Mouse (Mus musculus): ENCODE data around the gene Mroh3. TPM values are rescaled to one million over a fixed set of nuclear protein-coding genes. Genes with fewer than 3 reads are reported as not detected.
A peak's percentile ranks its signal among the peaks of the same experiment; 100 is the strongest.

The Mroh3 gene
- polyA plus RNA-seq (2015; fragmentation: Nextera tagmentation; extraction: Ambion mirVana): 0.30 and 0.48 TPM in 2 replicates

DNA sequence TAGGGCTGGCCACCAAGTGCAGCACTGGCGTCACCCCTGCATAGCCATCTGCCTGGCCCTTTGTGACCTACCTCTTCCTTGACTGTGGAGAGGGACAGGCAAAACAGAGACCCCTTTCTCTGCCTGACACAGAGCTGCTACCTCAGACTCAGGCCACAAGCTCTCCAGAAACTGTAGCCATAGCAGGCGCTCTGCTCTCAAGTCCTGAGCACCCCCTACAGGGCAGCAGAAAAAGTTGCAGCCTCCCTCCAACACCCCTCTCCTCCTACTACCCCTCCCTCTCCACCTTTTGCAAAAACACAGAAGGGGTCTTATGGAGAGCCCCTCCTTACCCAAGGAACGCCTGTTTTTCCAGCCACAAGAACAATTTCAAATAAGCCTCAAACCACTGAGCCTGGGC is at the start of gene Mroh3:
Mroh3 (minus strand) TSS at position 26 of the 400 bp plus-strand sequence.
- no peaks in the 10 kb centered on the region for H3K4me1 ChIP-seq
- no peak within 1 kb of the TSS for H3K9ac ChIP-seq
- H3K4me3 ChIP-seq (replicated peaks): no peak within 1 kb of the TSS
- no peaks in the 10 kb centered on the region for H3K9me3 ChIP-seq (replicated peaks)
- H3K27me3 ChIP-seq: no peaks in the 10 kb centered on the region
- WGBS: 55% methylated on average over 3 of the region's 3 CpGs
- H3K4me2 ChIP-seq: no peak within 1 kb of the TSS
- no peak within 1 kb of the TSS for H3K27ac ChIP-seq
- H3K36me3 ChIP-seq: peaks cover 40% of the 10 kb centered on the region
- peak; percentile 43; the same call in 1 of the 2 replicates for ATAC-seq (replicated peaks; ENCODE audit: low FRiP score)

DNA sequence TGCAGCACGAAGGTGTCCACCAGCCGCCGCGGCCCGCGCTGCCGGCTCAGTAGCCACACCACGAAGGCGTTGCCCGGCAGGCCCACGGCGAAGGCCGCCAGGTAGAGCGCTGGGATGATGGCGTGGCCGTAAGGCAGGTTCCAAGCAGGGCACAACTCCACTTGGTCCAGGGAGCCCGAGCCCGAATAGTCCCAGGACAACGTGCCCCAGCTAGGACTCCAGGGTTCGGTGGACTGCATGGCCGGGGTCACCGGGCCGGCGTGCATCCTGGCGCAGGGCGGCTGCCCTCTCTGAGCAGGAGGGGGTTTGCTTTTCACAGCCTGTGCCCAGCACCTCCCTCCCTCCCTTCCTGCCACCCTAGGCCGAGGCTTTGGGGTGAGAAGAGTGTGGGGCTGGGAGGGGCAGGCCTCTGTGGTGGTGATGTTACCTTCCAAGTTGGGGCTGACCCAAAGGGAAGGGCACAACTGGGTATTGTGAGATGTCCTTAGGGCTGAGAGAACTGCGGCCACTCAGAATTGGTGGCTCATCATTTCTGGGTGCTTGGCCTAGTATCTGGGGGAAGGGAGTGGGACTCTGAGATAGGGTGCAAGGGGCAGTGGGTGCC is 48.1 kb upstream of the Mroh3 start, which contains the start of gene Gpr25:
Gpr25 (minus strand) TSS at position 239 of the 604 bp plus-strand sequence.
- Histone ChIP-seq H3K4me2 (peak within 1 kb of the TSS; percentile 92), H3K9ac (peak within 1 kb of the TSS; percentile 48), H3K4me1 (peaks cover 17% of the 10 kb centered on the region), H3K27me3 (peaks cover 76% of the 10 kb centered on the region), H3K9me3 (replicated peaks) (no peaks in the 10 kb centered on the region), H3K27ac (no peak within 1 kb of the TSS), H3K36me3 (no peaks in the 10 kb centered on the region), H3K4me3 (replicated peaks) (peak within 1 kb of the TSS; percentile 55)
- 9% methylated on average over 28 of the region's 28 CpGs for WGBS
- ATAC-seq (replicated peaks; ENCODE audit: low FRiP score): peak; percentile 44; the same call in 1 of the 2 replicates

DNA sequence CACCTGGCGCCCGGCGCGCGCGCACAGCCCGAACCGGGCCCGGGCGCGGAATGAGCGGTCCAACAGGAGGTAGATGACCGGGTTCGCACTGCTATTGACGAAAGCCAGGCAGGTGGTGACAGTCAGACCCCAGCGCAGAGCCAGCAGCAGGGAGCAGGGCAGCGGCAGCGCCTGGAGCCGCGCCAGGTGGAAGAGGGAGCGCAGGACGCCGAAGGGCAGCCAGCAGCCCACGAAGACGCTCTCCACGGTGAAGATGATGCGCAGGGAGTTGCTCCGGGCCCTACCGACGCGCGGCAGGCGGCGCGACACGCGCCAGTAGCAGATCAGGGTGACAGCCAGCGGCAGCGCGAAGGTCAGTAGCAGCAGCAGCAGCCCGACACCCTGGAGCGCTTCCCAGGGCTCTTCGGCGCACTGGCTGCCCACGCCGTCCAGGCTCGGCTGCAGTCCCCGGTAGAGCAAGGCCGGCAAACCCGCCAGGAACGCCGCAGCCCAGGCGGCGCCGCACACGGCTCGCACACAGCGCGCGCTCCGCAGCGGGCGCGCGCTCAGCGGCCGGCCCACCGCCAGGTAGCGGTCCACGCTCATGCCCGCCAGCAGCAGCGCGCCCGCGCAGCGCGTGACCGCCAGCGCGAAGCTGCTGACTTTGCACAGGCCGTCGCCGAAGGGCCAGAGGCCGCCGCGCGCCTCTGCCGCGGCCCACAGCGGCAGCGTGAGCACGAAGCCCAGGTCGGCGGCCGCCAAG is 47.4 kb upstream of the Mroh3 start:
- peak overlapping the region; percentile 55 for H3K4me3 ChIP-seq (replicated peaks)
- no peaks in the 10 kb centered on the region for H3K36me3 ChIP-seq
- no peak overlapping the region for H3K27ac ChIP-seq
- peaks cover 17% of the 10 kb centered on the region for H3K4me1 ChIP-seq
- peak overlapping the region; percentile 48 for H3K9ac ChIP-seq
- peak; percentile 75 for ATAC-seq (replicated peaks; ENCODE audit: low FRiP score)
- peak overlapping the region; percentile 92 for H3K4me2 ChIP-seq
- no peaks in the 10 kb centered on the region for H3K9me3 ChIP-seq (replicated peaks)
- peaks cover 79% of the 10 kb centered on the region for H3K27me3 ChIP-seq
- under 1% methylated on average over 84 of the region's 95 CpGs for WGBS

DNA sequence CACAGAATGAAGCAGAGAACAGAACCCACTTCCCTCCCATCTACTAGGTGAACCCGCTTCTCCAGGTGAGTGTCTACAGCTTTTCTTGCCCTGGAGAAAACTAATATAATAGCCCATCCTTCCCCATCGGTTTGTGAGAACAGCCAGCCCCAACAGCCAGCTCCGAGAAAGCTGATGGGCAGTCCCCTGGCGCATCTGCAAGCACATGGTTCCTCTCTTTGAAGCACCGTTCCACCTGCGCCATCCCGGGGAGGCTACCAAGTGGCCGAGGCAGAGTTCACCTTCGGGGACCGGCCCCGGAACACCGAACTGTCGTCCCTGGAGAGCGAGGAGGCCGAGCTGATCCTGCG is 46.9 kb upstream of the Mroh3 start:
- H3K27ac ChIP-seq: no peak overlapping the region
- WGBS: 2% methylated on average over 16 of the region's 16 CpGs
- H3K4me1 ChIP-seq: peaks cover 17% of the 10 kb centered on the region
- peaks cover 80% of the 10 kb centered on the region for H3K27me3 ChIP-seq
- no peaks in the 10 kb centered on the region for H3K36me3 ChIP-seq
- no peaks in the 10 kb centered on the region for H3K9me3 ChIP-seq (replicated peaks)
- H3K4me2 ChIP-seq: peak overlapping the region; percentile 92
- no peak for ATAC-seq (replicated peaks; ENCODE audit: low FRiP score)
- peak overlapping the region; percentile 55 for H3K4me3 ChIP-seq (replicated peaks)
- H3K9ac ChIP-seq: no peak overlapping the region

DNA sequence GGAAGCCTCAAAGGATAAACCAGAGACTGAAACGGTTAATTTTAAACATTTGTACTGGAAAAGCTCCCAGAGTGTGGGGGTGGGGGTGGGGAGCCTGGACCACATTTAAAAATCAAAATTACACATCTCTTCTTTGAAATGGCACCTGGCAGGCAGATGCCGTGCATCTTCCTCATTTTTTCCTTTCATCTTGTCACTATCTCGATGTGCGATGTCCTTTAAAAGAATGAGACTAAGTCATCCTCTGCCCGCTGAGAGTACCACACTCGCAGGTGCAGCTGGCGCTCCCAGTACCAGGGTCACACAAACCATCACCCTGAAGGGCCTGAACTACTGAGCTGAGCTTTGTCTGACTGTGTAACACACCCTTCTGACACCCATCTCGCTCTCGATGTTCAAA is 45.9 kb upstream of the Mroh3 start:
- Histone ChIP-seq H3K9ac (no peak overlapping the region), H3K27ac (no peak overlapping the region), H3K27me3 (peaks cover 80% of the 10 kb centered on the region), H3K4me1 (peaks cover 17% of the 10 kb centered on the region), H3K4me3 (replicated peaks) (no peak overlapping the region), H3K9me3 (replicated peaks) (no peaks in the 10 kb centered on the region), H3K4me2 (no peak overlapping the region), H3K36me3 (no peaks in the 10 kb centered on the region)
- 76% methylated on average over 9 of the region's 9 CpGs for WGBS
- ATAC-seq (replicated peaks; ENCODE audit: low FRiP score): no peak

DNA sequence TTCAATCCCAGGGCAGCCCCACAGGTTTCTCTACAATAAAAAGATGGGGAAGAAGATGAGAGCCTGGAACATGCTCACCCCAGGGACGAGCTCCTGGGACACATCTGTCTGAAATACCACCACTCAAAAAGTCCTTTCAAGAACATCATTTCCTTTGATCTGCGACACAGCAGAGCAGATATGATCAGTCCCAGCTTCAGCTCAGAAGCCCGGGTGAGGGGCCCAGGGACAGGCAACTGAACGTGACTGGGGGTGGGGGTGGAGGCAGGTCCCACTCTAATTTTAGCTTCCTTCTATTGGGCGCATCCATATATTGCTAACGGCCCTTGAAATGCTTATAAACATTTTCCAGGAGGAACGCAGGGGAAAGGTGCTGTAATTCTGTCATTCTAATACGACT is 43.0 kb upstream of the Mroh3 start:
- ATAC-seq (replicated peaks; ENCODE audit: low FRiP score): no peak
- WGBS: 32% methylated on average over 8 of the region's 8 CpGs
- no peaks in the 10 kb centered on the region for H3K36me3 ChIP-seq
- peaks cover 53% of the 10 kb centered on the region for H3K27me3 ChIP-seq
- H3K4me1 ChIP-seq: peaks cover 13% of the 10 kb centered on the region
- H3K9ac ChIP-seq: no peak overlapping the region
- H3K4me3 ChIP-seq (replicated peaks): no peak overlapping the region
- no peak overlapping the region for H3K27ac ChIP-seq
- H3K9me3 ChIP-seq (replicated peaks): no peaks in the 10 kb centered on the region
- H3K4me2 ChIP-seq: no peak overlapping the region

DNA sequence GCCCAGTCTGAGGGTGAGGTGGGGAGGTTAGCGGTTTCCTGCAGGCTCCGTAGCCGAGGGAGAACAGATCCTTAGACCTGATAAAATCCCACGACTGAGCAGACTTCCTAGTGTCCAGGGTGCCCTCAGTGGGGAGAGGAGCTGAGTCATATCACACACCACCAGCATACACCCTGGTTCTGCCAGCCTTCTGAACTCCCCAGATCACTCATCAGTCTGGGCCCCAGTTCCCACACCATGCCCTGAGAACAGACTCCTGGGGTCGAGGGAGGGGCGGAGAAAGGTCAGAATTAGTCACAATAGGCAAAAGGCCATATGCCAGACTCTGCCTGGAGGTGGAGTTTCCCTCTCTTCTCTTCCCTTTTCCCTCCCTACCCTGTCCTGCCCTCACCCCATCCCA is 42.5 kb upstream of the Mroh3 start:
- 32% methylated on average over 6 of the region's 6 CpGs for WGBS
- Histone ChIP-seq H3K4me3 (replicated peaks) (no peak overlapping the region), H3K4me1 (peaks cover 9% of the 10 kb centered on the region), H3K4me2 (no peak overlapping the region), H3K27me3 (peaks cover 48% of the 10 kb centered on the region), H3K9ac (no peak overlapping the region), H3K36me3 (no peaks in the 10 kb centered on the region), H3K27ac (no peak overlapping the region), H3K9me3 (replicated peaks) (no peaks in the 10 kb centered on the region)
- ATAC-seq (replicated peaks; ENCODE audit: low FRiP score): no peak

DNA sequence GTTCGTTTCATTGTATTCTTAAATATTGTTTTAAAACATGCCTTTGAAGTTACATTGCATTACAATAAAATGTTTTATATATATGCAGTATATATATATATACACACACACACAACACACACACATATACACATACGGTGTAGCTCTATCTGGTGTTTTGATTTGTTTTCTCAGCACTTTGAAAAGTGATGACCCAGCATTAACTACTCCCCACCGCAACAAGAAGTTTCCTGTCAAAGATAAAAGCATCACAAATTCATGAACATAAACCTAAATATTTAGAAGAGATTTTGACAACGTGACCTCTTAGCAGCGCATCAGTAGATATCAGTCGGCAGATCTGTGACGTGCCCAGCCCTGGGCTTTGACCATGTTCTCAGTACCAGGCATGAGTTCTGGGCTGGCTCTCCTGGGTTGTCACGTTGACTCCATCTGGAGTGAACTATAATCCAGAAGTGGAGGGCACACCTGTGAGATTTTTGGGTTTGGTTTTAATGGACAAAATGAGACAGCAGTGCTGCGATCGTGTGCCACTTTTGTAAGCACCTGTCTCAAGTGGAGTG is 42.0 kb upstream of the Mroh3 start:
- Histone ChIP-seq H3K27ac (no peak overlapping the region), H3K4me2 (no peak overlapping the region), H3K9ac (no peak overlapping the region), H3K36me3 (no peaks in the 10 kb centered on the region), H3K9me3 (replicated peaks) (no peaks in the 10 kb centered on the region), H3K4me3 (replicated peaks) (no peak overlapping the region), H3K4me1 (peaks cover 3% of the 10 kb centered on the region), H3K27me3 (peaks cover 43% of the 10 kb centered on the region)
- no peak for ATAC-seq (replicated peaks; ENCODE audit: low FRiP score)
- 78% methylated on average over 10 of the region's 10 CpGs for WGBS

DNA sequence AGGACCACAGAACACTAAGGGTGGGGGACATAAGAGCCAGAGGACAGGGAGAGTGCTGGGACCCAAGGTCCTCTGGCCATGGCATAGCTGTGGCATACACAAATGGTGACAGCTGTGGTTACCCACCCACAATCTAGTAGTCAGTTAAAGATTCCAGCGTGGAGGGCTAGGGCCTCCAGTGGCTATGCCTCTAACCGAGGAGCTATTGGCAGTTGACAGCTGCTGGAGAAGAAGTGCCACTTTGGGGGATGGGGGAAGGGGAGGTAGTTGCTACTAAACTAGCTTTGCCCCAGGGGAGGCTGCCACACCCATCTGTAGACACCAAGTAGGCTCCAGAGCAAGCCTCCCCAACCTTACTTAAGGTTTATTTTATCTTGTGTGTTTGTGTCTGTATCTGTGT is 40.8 kb upstream of the Mroh3 start:
- Histone ChIP-seq H3K36me3 (no peaks in the 10 kb centered on the region), H3K9ac (no peak overlapping the region), H3K27ac (no peak overlapping the region), H3K4me2 (no peak overlapping the region), H3K4me3 (replicated peaks) (no peak overlapping the region), H3K9me3 (replicated peaks) (no peaks in the 10 kb centered on the region), H3K4me1 (no peaks in the 10 kb centered on the region), H3K27me3 (peaks cover 31% of the 10 kb centered on the region)
- no peak for ATAC-seq (replicated peaks; ENCODE audit: low FRiP score)
- WGBS: 11% methylated on average over 2 of the region's 2 CpGs

DNA sequence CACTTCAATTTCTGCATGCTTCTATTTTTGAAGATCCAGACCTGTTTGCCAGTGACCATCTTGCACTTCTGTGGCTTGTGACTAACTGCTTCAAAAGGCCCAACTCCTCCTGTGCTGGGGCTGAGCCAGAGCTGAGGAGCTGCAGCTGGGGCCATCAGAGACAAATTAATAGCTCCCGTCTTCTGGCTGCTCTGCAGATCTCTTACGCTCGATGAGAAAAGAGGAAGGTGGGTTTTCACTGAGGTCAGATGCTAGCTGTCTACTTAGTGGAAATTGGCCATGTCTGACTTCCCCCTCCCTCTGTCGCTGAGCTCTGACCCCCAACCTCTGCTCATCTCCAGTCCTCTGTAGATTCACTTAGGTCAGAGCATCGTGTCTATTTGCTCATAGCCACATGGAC is 37.0 kb upstream of the Mroh3 start:
- WGBS: 26% methylated on average over 5 of the region's 5 CpGs
- Histone ChIP-seq H3K27me3 (no peaks in the 10 kb centered on the region), H3K27ac (no peak overlapping the region), H3K36me3 (no peaks in the 10 kb centered on the region), H3K4me3 (replicated peaks) (no peak overlapping the region), H3K9ac (no peak overlapping the region), H3K9me3 (replicated peaks) (no peaks in the 10 kb centered on the region), H3K4me1 (no peaks in the 10 kb centered on the region), H3K4me2 (no peak overlapping the region)
- no peak for ATAC-seq (replicated peaks; ENCODE audit: low FRiP score)

DNA sequence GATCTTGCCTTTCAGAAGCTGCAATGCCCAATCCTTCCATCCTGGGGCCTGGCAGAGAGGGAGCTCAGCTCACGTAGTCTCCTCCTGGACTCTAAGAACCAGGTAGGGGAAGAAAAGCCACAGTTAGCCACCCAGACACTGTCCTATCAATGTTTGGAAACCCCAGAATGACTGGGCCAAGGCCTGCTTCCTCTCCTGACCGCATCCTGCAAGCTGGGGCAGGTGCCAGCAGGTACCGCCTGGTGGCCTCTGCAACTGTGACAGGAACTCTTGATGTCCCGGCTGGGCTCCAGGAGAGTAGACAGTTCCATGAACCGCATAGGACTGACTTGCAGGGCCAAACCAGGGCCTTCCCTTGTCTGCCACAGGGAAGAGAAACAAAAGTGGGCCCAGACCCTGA is 34.8 kb upstream of the Mroh3 start:
- Histone ChIP-seq H3K4me2 (no peak overlapping the region), H3K4me1 (no peaks in the 10 kb centered on the region), H3K27me3 (no peaks in the 10 kb centered on the region), H3K36me3 (no peaks in the 10 kb centered on the region), H3K4me3 (replicated peaks) (no peak overlapping the region), H3K9ac (no peak overlapping the region), H3K9me3 (replicated peaks) (no peaks in the 10 kb centered on the region), H3K27ac (no peak overlapping the region)
- no peak for ATAC-seq (replicated peaks; ENCODE audit: low FRiP score)
- WGBS: 88% methylated on average over 5 of the region's 5 CpGs

DNA sequence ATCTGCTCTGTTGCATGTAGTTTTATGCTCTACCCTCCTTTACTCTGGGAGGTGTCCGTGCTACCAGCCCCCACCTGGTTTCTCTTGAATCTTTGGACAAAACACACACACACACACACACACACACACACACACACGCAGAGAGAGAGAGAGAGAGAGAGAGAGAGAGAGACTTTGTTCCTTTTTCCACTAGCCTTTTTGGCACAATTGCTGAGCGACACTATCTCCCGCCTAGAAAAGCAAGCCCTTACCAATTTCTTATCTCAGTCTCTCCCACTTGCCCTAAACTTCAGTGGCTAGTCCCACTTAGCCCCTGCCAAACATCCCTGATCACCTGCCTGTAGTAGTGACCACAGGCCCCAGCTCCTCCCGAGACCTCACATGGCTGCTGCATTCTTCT is 31.8 kb upstream of the Mroh3 start:
- H3K36me3 ChIP-seq: no peaks in the 10 kb centered on the region
- H3K9me3 ChIP-seq (replicated peaks): no peaks in the 10 kb centered on the region
- ATAC-seq (replicated peaks; ENCODE audit: low FRiP score): no peak
- H3K4me3 ChIP-seq (replicated peaks): no peak overlapping the region
- H3K9ac ChIP-seq: no peak overlapping the region
- no peak overlapping the region for H3K27ac ChIP-seq
- no peaks in the 10 kb centered on the region for H3K4me1 ChIP-seq
- no peaks in the 10 kb centered on the region for H3K27me3 ChIP-seq
- no peak overlapping the region for H3K4me2 ChIP-seq
- WGBS: 89% methylated on average over 4 of the region's 5 CpGs

All from kidney, embryonic 15.5 days (tissue).